ENCODE assay signal across 10 mouse cellular contexts in the genomic region with DNA sequence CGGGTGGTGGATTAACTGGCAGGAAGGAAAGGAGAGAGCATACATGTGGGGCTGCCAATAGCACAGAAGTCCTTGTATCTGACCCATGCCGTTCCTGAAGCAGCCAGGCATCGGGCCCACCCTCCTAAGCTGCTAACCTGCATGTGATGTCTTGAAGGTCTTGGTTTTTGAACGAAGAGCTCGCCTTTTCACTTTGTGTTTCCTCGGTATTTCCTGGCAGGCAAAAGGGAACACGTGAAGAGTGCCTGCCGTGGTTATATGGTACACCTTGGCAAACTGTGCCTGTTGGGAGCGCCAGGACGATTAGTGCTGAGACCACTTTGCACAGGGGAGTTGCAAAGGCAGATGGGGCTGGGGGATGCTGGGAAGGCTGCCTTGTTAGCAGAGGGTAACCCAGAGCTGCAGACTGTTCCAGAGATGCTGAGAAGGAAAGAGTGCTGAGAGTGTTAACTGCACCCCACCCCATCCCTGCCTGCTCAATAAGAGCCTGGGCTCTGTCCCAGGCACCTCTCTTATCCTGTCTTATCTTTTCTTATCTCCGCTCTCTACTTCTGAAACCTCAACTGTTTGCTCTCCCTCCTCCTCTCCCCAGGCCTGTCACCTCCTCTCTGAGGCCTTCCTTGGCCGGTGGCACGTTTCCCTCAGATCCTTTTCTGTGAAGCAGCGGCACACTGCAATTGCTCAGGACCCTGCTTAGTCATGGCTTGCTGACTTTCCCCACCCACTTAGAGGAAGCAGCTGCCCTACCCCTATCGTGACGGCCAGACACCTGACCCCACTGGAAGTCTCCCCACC. TPM values are rescaled to one million over a fixed set of nuclear protein-coding genes. Genes with fewer than 3 reads are reported as not detected.
A peak's percentile ranks its signal among the peaks of the same experiment; 100 is the strongest.
DNase-seq lines count a peak whose midpoint lies in the region; ATAC-seq lines count a peak whose summit lies in the region.
"Had no signal": no experiment of that assay in that cellular context is flagged by ENCODE, and none has a peak within 500 bp of the region (broad histone marks: within the 10 kb centered on the region; RNA-seq: fewer than 3 reads in every experiment).

No protein-coding gene starts in this region.

- no peak overlapping the region for H3K4me2 ChIP-seq in forebrain, embryonic 12.5 days
- H3K4me2 ChIP-seq in liver, embryonic 11.5 days, result peak overlapping the region; percentile 40

- H3K9ac ChIP-seq in forebrain, embryonic 12.5 days, result 0 out of 2 replicates have a peak overlapping the region, but pooled peaks have one; percentile 7
- H3K9ac ChIP-seq in liver, embryonic 11.5 days (ENCODE audit: low read depth, low read length), result no peak overlapping the region

- no peaks in the 10 kb centered on the region for H3K36me3 ChIP-seq in forebrain, embryonic 12.5 days (replicated peaks)
- H3K36me3 ChIP-seq in forebrain, embryonic 10.5 days (replicated peaks), result no peaks in the 10 kb centered on the region
- no peaks in the 10 kb centered on the region for H3K36me3 ChIP-seq in liver, embryonic 11.5 days (ENCODE audit: control insufficient read depth, insufficient read depth, low read length)

- no peak for DNase-seq in forebrain, embryonic 10.5 days (ENCODE audit: extremely low spot score, low spot score)
- DNase-seq in thymus, postnatal 0 days (ENCODE audit: low spot score), result peak; percentile 18
- no peak for DNase-seq in thymus, postnatal 10 days (ENCODE audit: low spot score in 2 of 2)
- DNase-seq in liver, embryonic 11.5 days (ENCODE audit: low spot score), result no peak
- DNase-seq in yolk sac, embryonic 10.5 days (ENCODE audit: low spot score), result peak; percentile 36
- DNase-seq in gastrocnemius, postnatal 10 days, result no peak
- DNase-seq in retina, postnatal 1 day, result no peak
- DNase-seq: kidney, adult 18-20 months had no signal

- peaks cover 6% of the 10 kb centered on the region for H3K4me1 ChIP-seq in forebrain, embryonic 12.5 days
- H3K4me1 ChIP-seq in forebrain, embryonic 10.5 days, result peaks cover 32% of the 10 kb centered on the region
- peaks cover 31% of the 10 kb centered on the region for H3K4me1 ChIP-seq in liver, embryonic 11.5 days (replicated peaks; ENCODE audit: control insufficient read depth, insufficient read depth, low read length)

- H3K4me3 ChIP-seq in forebrain, embryonic 12.5 days (replicated peaks), result no peak overlapping the region
- no peak overlapping the region for H3K4me3 ChIP-seq in forebrain, embryonic 10.5 days
- no peak overlapping the region for H3K4me3 ChIP-seq in liver, embryonic 11.5 days (ENCODE audit: low read depth, low read length)
- H3K4me3 ChIP-seq: erythroblast, embryonic 14.5 days had no signal

- 0 out of 2 replicates have a peak, but pooled peaks cover 15% of the 10 kb centered on the region for H3K27me3 ChIP-seq in forebrain, embryonic 12.5 days
- peaks cover 18% of the 10 kb centered on the region for H3K27me3 ChIP-seq in forebrain, embryonic 10.5 days (ENCODE audit: poor library complexity, severe bottlenecking)
- no peaks in the 10 kb centered on the region for H3K27me3 ChIP-seq in liver, embryonic 11.5 days (replicated peaks; ENCODE audit: control insufficient read depth, insufficient read depth, low read length)

- H3K27ac ChIP-seq in forebrain, embryonic 12.5 days, result no peak overlapping the region
- no peak overlapping the region for H3K27ac ChIP-seq in forebrain, embryonic 10.5 days
- H3K27ac ChIP-seq in liver, embryonic 11.5 days (ENCODE audit: low read depth, low read length), result no peak overlapping the region

- H3K9me3 ChIP-seq in forebrain, embryonic 12.5 days, result no peaks in the 10 kb centered on the region
- H3K9me3 ChIP-seq in forebrain, embryonic 10.5 days, result no peaks in the 10 kb centered on the region
- H3K9me3 ChIP-seq in liver, embryonic 11.5 days (ENCODE audit: control insufficient read depth, low read length), result no peaks in the 10 kb centered on the region

- no peak for ATAC-seq in forebrain, embryonic 12.5 days (ENCODE audit: low FRiP score)
- peak; percentile 50 for ATAC-seq in liver, embryonic 11.5 days (replicated peaks; ENCODE audit: low FRiP score)

- whole genome bisulfite sequencing in forebrain, embryonic 12.5 days, result 55% methylated on average over 16 of the region's 16 CpGs
- WGBS in forebrain, embryonic 10.5 days, result 48% methylated on average over 16 of the region's 16 CpGs
- WGBS in liver, embryonic 11.5 days, result 29% methylated on average over 16 of the region's 16 CpGs

RNA-seq across cellular contexts. Expression of a gene that starts 13.0 kb away (rescaled TPM):
- polyA plus RNA-seq in forebrain, embryonic 12.5 days (2016; fragmentation: Nextera tagmentation; extraction: Ambion mirVana), result 13.1 and 13.8 TPM in 2 replicates
- 10.9 and 11.0 TPM in 2 replicates for polyA plus RNA-seq in forebrain, embryonic 10.5 days (2016; fragmentation: Nextera tagmentation; extraction: Ambion mirVana)
- polyA plus RNA-seq in thymus, postnatal 0 days (2015; fragmentation: Nextera tagmentation; extraction: Ambion mirVana), result 22.8 and 27.7 TPM in 2 replicates
- polyA plus RNA-seq in liver, embryonic 11.5 days (2014; fragmentation: Nextera tagmentation; extraction: Ambion mirVana), result 6.2 and 7.3 TPM in 2 replicates
- total RNA-seq in gastrocnemius, postnatal 10 days (2021), result 10 to 100 TPM; 11.4 to 11.6 TPM

Comparison
In these comparisons a context has a peak if more than half of its experiments do, and no peak if none do; other contexts are left out.
1. DNase-seq: peak in thymus, postnatal 0 days (single experiment) and yolk sac, embryonic 10.5 days (single experiment); none in forebrain, embryonic 10.5 days (single experiment), thymus, postnatal 10 days (0 of 2), liver, embryonic 11.5 days (single experiment), gastrocnemius, postnatal 10 days (single experiment) and retina, postnatal 1 day (single experiment).